Mouse (Mus musculus): ENCODE results near the gene Plxnd1.
A peak's percentile ranks its signal among the peaks of the same experiment; 100 is the strongest.

Gene Plxnd1

DNA sequence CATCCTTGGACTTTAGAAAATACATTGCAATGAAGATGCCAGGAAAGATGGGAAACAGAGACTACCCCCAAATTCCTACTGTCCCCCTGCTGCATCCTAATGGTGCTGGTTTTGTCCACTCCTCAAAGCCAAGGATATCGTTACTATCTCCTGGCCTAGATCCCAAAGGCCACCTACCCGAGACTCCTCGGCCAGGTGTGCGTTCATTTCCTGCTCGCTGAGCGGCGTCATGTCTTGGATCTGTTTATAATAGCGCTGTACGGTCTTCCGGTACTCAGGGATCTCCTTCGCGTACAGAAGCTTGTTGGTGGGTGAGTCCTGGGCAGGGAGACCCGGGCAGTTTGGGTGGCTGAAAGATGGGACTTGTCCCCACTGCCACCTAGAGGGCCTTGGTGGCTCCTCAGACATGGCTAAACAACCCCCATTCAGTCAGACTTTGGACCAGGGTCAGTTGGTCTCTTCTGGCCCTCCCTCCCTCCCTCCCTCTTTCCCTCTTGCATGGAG lies 38.3 kb downstream of the Plxnd1 start:
- DNase-seq (ENCODE audit: low spot score): no peak

DNA sequence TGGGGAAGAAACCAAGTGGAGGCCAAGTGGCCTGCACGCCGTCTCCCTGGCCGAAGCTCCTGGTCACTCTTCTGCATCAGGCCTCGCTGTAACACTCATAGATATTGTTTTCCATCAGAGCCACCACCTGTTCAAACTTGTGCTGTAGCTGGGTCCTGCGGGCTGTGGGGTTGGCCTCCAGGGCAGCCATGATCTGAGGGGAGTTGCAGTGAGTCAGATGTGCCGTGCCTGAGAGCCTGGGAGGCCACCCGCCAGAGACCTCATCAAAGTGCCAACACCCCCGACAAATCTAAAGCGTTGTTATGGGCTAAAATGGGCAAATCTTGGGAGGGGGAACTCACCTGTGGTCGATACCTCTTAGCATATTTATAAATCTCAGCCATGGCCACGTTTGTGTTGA lies 39.1 kb downstream of the Plxnd1 start:
- DNase-seq (ENCODE audit: low spot score): no peak

DNA sequence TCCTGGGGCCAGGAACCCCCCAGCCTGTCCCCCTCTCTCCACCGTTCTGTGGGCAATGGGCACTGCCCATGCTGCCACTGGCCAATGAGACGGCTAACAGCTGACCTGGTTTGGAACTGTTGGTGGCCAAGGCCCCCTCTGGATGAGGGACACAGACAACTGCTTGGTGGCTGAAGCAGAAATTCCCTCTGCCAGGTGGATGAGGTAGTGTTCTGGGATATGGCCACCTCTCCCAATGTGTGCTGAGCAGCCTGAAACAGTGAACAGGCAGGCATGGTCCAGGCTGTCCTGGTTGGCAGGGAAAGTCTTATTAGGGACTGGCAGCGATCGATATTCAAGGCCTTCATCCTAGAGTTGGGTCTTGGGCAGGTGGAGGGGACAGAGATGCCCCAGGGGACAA lies 39.6 kb downstream of the Plxnd1 start:
- DNase-seq (ENCODE audit: low spot score): no peak

DNA sequence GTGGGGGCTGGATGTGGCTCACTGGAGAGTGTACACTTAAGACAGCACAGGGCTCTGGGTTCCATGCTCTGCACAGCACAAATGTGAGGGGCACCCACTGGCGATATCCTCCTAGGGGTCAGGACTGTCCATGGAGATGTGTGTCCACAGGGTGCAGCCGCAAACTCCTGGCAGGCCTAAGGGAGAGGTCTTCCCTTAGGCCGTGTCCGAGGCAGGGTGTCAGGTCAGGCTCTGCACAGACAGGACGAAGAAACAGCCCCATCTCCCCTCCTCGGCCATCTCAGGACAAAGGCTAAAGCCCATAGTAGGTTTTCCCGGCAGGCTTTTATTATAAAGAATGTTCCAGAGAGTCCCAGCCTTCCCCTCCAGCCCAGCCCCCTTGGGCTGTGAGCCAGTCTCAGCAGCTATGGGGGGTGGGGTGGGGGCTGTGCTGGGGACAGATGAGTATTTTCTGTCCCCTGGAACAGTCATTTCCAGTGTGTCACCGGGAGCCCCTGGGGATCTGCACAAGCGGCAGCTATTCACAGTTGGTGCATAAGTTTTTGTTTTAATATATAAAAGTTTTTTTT lies 40.2 kb downstream of the Plxnd1 start:
- DNase-seq (ENCODE audit: low spot score): no peak

DNA sequence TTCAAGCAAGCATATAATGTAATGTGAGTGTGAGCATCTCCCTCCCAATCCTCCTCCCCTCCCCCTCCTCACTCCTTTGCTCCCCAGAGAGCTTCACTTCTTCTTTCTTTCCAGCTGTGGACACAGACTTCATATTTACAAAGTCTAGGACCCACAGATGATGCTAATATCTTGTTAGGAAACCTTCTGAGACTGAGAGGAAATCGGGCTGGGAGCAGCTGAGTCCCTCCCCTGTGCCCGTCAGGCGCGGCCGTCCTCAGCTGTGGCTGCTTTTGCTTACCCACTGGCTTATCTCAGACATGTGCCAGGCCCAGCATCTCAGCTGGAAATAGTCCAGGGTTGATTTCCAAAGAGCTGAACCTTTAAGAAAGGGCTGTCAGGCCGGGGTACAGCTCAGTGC lies 48.4 kb downstream of the Plxnd1 start:
- no peak for DNase-seq (ENCODE audit: low spot score)

DNA sequence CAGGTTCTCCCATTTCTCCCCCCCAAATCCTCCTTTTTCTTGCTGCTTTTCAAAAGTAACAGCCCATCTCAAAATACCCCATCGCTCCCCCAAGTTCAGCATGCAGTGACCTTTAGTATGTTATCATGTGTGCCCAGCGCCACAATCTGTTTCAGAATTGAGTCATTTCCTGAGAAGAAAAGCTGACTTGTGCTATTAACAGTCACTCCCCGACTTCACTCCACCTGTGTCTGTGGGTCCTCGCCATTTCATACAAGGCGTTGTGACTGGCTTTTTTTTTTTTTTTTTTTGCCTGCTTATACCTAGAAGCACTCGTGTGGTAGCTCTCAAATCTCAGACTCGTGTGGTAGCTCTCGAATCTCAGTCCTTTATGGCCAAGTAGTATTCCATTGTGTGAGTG lies 49.2 kb downstream of the Plxnd1 start:
- no peak for DNase-seq (ENCODE audit: low spot score)

DNA sequence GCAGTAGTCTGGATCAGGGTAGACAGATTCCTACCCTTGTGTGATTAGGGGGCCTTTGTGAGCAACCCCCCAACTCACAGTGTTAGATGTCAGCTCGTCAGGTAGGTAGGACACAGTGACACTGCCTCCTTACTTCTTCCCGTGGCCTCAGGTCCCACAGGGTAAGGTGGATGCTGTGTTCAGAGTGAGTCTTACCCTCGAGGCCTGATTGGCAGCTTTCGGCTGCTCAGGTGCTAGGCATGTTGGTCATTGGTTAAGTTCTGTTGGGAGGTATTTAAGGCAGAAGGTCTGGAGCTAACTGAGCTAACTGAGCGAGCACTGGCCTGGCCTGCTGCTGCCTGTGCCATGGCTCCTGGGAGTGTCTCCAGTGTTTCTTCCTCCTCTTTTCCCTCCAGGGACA lies 50.2 kb downstream of the Plxnd1 start, which contains the start of gene H1foo:
H1foo (plus strand) TSS at position 301 of the 400 bp plus-strand sequence.
- DNase-seq (ENCODE audit: low spot score): no peak

DNA sequence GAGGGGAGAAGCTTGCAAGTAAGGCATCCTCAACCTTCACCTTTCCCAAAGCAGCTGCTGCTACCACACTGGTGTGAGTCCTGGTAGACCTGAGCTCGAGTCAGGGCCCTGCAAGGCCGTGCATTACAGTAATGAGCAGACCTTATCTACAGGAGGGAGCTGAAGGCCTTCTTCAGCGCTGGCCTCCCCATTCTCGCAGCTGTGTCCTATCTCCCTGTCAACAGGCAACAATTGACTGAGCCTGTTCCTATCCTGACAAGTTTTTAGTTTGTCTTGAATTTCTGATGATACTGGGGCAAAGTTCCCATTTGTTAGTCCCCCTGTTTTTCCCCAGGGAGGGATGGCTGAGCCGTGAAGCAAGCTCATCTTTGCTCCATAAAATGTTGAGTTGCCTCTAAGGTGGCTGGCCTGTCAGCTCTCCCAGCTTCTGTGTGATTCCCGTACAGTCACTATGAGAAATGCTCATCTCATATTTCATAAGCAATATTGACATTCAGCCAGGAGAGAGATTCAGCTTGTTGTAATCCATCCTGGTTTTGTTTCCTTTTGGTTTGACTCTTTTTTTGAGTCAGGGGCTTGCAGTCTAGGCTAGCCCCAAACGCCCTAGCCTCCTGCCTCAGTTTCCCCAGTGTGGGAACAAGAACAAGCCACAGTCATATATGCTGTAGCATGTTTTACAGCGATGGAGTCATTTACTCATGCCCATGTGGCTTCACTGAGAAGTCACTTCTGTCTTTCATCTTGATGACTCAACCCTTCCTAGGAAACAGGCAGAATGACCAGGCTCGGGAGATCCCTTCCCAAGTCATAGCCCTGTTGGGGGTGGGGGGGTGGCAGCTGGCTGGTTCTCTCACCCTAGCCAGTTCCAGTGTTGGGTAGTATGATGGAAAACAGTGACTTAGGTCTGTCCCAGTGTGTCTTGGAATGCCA lies 51.0 kb downstream of the Plxnd1 start:
- DNase-seq (ENCODE audit: low spot score): no peak

DNA sequence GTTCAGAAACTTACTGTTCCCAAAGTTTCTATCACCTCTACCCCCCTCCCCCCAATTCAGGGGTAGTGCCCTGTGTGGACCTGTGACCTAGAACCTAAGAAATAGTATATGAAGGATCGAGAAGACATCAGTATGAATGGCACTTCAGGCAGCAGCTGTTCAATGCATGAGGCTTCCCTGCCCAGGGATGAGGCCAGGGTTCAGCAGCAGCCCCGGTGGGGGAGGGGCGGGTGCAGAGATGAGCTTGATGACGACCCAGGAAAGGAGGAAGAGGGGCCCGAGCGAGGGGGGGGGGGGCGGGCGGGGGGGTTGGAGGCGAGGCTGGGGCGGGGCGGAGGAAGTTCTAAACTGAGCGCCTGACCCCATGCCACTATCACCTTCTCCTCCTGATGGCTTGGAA lies 53.7 kb downstream of the Plxnd1 start:
- DNase-seq (ENCODE audit: low spot score): peak; percentile 64

DNA sequence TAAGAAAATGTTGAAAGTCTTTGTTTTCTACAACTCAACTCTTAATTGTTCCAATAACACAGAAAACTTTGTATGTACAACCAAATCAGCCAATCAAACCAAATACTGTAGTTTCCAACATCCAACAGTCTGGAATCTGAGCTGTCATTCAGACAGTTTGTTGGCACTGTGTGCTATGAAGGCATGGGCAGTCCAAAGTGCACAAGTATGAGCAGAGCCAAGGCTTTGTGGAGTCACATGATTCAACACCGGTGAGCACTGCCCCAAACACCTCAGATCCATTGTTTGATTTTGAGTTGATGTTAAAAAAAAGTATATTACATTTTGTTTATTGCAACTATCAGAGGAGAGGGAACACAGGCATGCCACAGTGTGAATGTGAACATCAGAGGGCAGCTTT lies 54.2 kb downstream of the Plxnd1 start:
- no peak for DNase-seq (ENCODE audit: low spot score)

DNA sequence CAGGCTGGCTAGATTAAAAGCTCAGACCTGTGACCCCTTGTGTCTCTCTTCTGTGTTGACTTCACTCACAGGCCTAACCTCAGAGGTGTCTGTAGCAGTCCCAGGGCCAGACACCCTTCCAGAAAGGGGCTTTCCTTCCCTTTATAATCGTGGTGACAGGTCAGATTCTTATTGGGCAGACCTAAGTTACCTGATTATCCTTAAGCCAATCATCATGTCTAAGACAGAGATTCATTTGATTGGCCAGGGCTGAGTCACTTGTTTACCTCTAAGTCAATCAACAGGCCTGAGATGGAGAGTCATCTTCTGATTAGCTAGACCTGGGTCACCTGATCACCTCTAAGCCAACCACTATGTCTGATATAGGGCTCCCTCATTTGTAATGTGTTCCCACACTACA lies 56.0 kb downstream of the Plxnd1 start:
- no peak for DNase-seq (ENCODE audit: low spot score)

DNA sequence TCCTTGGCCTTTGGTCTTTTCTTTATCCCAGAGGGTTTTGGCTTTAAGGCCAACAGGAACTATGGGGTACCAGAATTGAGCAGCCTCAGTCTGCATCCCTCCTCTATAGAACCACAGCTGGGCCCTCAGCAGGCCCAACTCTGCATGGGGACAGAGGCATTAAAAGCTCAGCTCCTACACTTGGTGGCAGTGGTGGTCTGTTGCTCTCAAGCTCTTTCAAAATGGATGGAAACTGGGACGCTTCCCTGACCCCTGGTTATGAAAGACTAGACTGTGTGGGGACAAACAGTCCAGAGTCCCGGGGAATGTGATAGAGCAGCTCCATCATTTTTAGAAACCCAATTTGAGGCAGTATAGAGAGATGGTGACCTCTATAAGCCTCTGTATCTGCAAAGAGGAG lies 56.8 kb downstream of the Plxnd1 start:
- no peak for DNase-seq (ENCODE audit: low spot score)

DNA sequence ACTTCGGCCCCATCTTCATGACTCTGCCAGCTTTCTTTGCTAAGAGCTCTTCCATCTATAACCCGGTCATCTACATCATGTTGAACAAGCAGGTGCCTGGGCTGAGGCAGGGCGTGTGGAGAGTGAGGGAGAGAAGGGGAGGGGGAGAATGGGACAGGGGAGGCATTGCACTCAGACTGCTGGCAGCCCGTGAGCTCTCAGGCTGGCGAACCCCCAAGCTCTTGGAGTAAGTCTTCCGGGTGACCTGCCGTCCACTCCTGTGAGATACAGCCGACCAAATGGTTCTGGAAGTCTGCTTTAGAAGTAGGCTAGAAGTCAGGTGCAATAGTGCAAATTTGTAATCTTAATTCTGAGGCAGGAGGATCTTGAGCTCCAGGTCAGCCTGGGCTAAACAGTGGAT lies 59.3 kb downstream of the Plxnd1 start:
- no peak for DNase-seq (ENCODE audit: low spot score)

DNA sequence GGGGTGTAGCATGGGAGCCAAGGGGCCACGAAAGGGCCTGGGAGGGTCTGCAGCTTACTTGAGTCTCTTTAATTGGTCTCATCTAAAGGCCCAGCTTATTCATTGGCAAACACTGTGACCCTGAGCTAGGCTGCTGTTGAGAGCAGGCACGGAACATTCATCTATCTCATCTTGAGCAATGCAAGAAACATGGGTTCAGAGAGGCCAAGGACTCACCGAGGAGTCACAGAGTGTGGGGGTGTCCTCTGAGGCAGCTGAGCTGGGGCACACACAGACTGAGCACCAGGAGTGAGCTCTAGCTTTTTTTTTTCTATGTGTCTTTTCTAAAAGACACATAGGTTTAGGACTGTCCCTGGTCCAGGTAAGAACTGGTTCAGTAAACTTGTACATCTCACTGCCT lies 62.4 kb downstream of the Plxnd1 start:
- no peak for DNase-seq (ENCODE audit: low spot score)

DNA sequence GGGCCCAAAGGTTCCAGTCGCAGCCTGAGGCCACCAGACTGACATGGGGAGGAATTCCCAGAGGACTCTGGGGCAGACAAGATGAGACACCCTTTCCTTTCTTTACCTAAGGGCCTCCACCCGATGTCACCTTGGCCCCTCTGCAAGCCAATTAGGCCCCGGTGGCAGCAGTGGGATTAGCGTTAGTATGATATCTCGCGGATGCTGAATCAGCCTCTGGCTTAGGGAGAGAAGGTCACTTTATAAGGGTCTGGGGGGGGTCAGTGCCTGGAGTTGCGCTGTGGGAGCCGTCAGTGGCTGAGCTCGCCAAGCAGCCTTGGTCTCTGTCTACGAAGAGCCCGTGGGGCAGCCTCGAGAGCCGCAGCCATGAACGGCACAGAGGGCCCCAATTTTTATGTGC lies 63.2 kb downstream of the Plxnd1 start, which contains the start of gene Rho:
Rho (plus strand) TSS at position 110 of the 400 bp plus-strand sequence.
- DNase-seq (ENCODE audit: low spot score): no peak

DNA sequence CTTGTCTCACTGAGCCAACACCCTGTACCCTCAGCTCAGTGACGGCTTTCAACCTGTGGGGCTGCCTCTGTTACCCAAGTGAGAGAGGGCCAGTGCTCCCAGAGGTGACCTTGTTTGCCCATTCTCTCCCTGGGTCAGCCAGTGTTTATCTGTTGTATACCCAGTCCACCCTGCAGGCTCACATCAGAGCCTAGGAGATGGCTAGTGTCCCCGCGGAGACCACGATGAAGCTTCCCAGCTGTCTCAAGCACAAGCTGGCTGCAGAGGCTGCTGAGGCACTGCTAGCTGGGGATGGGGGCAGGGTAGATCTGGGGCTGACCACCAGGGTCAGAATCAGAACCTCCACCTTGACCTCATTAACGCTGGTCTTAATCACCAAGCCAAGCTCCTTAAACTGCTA lies 64.8 kb downstream of the Plxnd1 start:
- DNase-seq (ENCODE audit: low spot score): no peak

DNA sequence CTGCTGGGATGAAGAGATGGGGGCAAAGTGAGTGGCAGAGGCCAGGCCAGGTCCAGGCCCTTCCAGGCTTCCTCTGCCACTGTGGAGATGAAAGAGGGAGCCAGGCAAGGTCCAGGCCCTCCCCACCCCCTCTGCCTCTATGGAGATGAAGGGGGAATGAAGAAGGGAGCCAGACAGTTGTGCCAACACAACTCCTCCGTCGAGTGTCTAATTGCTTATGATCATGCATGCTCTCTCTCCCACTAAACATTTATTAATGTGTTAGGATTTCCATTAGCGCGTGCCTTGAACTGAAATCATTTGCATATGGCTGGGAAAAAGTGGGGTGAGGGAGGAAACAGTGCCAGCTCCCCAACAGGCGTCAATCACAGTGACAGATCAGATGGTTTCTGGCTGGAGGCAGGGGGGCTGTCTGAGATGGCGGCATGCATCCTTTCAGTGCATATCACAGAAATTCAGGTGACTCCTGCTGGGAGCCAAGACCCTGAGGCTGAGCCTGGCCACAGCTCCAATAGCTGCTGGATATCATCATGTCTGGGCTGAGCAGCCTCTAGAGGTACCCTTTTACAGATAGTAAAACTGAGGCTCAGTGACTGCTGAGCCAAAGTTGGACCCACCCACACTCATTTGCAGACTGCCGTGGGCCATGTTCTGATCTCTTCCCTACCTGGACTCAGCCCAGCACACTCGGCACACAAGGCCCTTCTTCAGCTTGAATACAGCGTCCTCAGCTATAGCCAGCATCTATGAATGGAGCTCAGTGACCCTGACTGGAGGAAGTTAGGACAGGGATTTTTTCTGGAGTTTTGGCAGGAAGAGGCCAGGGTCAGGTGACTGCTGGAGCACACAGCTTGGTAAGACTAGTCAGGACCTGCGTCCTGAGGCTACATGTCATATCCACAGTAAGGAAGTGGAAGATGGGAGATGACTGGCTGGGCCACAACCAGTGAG lies 67.2 kb downstream of the Plxnd1 start:
- DNase-seq (ENCODE audit: low spot score): no peak

DNA sequence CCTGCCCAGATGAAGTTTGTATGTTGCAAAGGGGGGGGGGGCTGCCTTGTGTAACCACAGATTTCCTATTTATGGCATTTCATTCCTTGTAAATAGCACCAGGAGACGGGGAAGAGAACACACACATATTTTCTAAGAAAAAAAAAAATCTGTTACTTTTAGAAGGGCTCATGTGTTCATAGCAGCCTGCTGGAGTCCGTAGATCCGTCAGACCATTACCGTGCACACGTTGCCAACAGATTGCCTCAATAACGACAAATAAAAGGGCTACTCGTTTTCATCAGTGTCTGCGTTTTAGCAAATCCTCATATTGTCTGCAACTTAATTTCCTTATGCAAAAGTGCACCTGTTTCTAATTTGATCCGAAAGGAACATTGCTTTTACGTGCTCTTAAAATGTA lies 68.4 kb downstream of the Plxnd1 start:
- no peak for DNase-seq (ENCODE audit: low spot score)

DNA sequence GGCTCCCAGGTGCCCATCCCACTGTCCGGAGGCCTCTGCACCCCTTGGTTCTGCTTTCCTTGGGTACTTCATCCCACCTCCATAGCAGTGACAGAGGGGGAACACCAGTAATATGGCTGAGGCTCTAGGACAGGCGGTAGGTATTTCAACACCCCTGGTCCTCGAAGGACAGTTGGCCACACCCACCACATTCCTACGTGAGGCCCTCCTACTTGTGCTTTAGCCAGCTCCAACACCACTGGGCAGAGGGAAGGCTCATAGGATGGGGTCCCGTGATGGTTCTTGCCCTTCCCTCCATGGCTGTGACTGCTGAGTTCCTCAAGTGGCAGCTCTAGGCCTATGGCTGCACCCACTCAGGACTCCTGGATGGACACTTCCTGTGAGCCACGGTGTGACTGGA lies 70.0 kb downstream of the Plxnd1 start:
- DNase-seq (ENCODE audit: low spot score): peak; percentile 54

DNA sequence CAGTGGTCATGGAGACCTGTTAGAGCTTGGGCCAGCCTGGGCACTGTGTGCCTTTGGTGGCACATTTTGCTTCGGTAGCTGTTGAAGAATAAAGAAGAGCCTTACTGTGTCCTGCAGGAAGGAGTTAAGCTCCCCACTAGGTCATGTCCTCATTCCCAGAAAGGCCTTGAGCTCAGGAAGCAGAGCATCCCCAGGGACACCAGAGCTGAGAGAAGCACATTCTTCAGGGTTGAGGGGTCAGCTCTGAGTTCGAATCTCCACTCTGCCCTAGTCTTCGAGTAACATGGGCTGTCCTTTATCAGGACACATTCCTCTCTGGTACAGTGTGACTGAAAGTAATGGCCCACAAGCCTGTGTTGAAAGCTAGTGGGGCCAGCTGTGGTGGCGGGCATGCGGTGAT lies 74.9 kb downstream of the Plxnd1 start:
- DNase-seq (ENCODE audit: low spot score): no peak

DNA sequence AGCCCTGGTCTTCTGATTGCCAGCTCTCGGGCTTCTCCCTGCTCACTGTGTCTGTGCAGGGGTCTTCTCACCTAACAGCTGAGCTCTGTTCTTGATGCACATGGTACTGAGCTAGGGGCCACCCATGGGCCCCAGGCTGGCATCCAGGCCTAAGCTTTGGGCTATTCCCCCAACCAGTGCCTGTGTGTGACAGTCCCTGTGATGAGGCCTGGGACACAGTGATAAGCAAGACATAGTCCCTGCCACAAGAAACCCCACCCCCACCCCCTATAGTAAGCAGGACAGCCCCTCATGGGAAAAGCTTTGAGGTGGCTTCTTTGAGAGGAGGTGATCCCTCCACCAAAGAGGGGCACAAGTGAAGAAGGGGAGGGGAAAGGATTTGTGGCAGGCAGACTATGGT lies 76.2 kb downstream of the Plxnd1 start:
- no peak for DNase-seq (ENCODE audit: low spot score)

DNA sequence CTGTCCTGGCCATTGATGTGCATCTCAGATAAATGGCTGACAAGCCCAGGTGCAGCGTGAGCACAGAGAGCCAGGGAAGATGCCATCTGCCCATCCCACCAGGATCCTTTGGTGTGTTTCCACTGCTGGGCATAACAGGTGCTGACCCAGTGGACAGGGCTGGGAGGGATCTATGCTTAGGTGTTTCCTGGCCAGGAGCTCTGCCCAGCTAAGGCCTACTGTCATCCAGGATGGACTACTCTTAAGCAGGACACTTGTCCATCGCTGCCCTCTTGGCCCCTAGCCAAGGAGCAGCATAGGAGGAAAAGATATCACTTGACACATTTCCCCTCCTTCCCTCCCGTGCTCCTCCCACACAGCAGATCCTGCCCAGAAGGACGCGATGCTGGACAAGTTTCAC lies 78.2 kb downstream of the Plxnd1 start:
- no peak for DNase-seq (ENCODE audit: low spot score)

Data from embryo, embryonic 10 days (tissue).